Mouse (Mus musculus) myocyte (in vitro differentiated cells): ENCODE data around the gene Smpd4. TPM values are rescaled to one million over a fixed set of nuclear protein-coding genes. Genes with fewer than 3 reads are reported as not detected.

ENCODE experiments used
- H3K27me3 ChIP-seq: one replicate; pipeline ENCODE4 v1.6.1; 2011; ENCODE audit not compliant: control insufficient read depth, insufficient read depth, insufficient read length
- H3K36me3 ChIP-seq: one replicate; pipeline ENCODE4 v1.6.1; 2011; ENCODE audit not compliant: control insufficient read depth, insufficient read depth
- H3K4me2 ChIP-seq: one replicate; pipeline ENCODE4 v1.6.1; 2011; ENCODE audit warnings: low read depth, control low read depth
- H3K4me3 ChIP-seq: one replicate; pipeline ENCODE4 v1.5.1; 2011; ENCODE audit warnings: mild to moderate bottlenecking, control low read depth, moderate library complexity
- H3K79me2 ChIP-seq: one replicate; pipeline ENCODE4 v1.6.1; 2011; ENCODE audit not compliant: control insufficient read depth, insufficient read depth
- H3ac ChIP-seq: one replicate; pipeline ENCODE4 v1.6.1; 2011; ENCODE audit not compliant: control insufficient read depth, insufficient read length
- CEBPB ChIP-seq: IDR thresholded peaks from 2 replicates; pipeline ENCODE4 v1.6.1; 2011; ENCODE audit warnings: mild to moderate bottlenecking, moderate library complexity; ENCODE audit not compliant: poor library complexity, insufficient read depth, severe bottlenecking
- E2F4 ChIP-seq: IDR thresholded peaks from one replicate; pipeline ENCODE4 v1.6.1; 2011; ENCODE audit warnings: mild to moderate bottlenecking, control low read depth, moderate library complexity; ENCODE audit not compliant: insufficient read depth
- MAX ChIP-seq: IDR thresholded peaks from one replicate; pipeline ENCODE4 v1.6.1; 2011; ENCODE audit warnings: low read depth, mild to moderate bottlenecking, control low read depth
- MYOD1 ChIP-seq, 3 experiments: IDR thresholded peaks; one replicate each; pipeline ENCODE4 v1.6.1; 2011; ENCODE audit warnings: control low read depth in 2 of 3, low read depth in 2 of 3, mild to moderate bottlenecking in 2 of 3, moderate library complexity in 1 of 3; ENCODE audit not compliant: insufficient read length in 2 of 3, control insufficient read depth in 1 of 3
- MYOG ChIP-seq, 3 experiments: IDR thresholded peaks; one replicate each; pipeline ENCODE4 v1.6.1; 2011; ENCODE audit warnings: control low read depth in 2 of 3, low read depth in 2 of 3, mild to moderate bottlenecking in 2 of 3; ENCODE audit not compliant: insufficient read length in 2 of 3, control insufficient read depth in 1 of 3, insufficient read depth in 1 of 3
- POLR2A ChIP-seq: IDR thresholded peaks from one replicate; pipeline ENCODE4 v1.6.1; 2011; ENCODE audit warnings: low read depth, mild to moderate bottlenecking, control low read depth, moderate library complexity; ENCODE audit not compliant: insufficient read length
- POLR2AphosphoS2 ChIP-seq: IDR thresholded peaks from one replicate; pipeline ENCODE4 v1.6.1; 2011; ENCODE audit warnings: low read depth, control low read depth; ENCODE audit not compliant: insufficient read length
- REST ChIP-seq: IDR thresholded peaks from one replicate; pipeline ENCODE4 v1.6.1; 2011; ENCODE audit warnings: mild to moderate bottlenecking, control low read depth, moderate library complexity; ENCODE audit not compliant: insufficient read depth, insufficient read length
- SRF ChIP-seq: IDR thresholded peaks from one replicate; pipeline ENCODE4 v1.6.1; 2011; ENCODE audit warnings: low read depth; ENCODE audit not compliant: control insufficient read depth, insufficient read length
- TCF12 ChIP-seq: IDR thresholded peaks from one replicate; pipeline ENCODE4 v1.6.1; 2011; ENCODE audit warnings: mild to moderate bottlenecking, control low read depth; ENCODE audit not compliant: poor library complexity, insufficient read depth, severe bottlenecking
- TCF3 ChIP-seq: IDR thresholded peaks from one replicate; pipeline ENCODE4 v1.6.1; 2011; ENCODE audit warnings: low read depth, control low read depth; ENCODE audit not compliant: insufficient read length
- USF1 ChIP-seq: IDR thresholded peaks from one replicate; pipeline ENCODE4 v1.6.1; 2011; ENCODE audit warnings: low read depth, mild to moderate bottlenecking, control low read depth, moderate library complexity
- polyA plus RNA-seq: library from polyadenylated mRNA; unstranded; fragments of >200 nt; fragmentation: generic; extraction: Trizol; gene quantifications from one replicate; pipeline ENCODE4 v1.2.1, GENCODE M21; 2012; ENCODE audit warnings: missing spikeins

Smpd4 gene
- polyA plus RNA-seq, 1 experiment, result 15.2 TPM

DNA sequence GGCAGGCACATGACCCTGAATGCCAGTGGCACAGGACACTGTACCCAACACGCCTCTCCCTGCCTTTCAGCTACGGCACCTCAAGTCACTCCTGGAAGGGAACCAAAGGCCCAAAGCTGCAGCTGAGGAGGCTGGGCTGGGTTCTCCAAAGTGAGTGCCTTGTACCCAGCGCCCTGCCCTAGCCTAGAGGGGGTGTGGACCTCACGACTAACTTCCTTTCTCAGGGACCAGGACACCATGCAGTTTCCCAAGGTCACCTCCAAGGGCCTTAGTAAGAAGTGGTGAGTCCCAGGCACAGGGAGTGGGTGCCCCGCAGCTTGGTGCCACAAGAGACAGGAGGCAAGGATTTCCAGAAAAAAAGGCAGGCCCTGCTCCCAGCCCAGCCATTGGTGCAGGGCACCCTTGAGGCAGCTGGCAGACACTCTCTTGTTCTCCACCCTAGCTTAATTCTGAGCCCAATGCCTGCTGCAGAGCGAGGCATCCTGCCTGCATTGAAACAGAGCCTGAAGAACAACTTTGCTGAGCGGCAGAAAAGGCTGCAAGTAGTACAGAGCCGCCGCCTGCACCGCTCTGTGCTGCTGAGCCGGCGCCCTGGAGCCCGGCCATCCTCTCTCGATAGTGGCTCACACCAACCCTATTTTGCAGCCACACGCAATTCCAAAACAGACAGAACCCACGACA is 30.9 kb downstream of the Smpd4 start:
- Histone ChIP-seq H3K4me3 (no peak overlapping the region), H3ac (no peak overlapping the region), H3K79me2 (no peaks in the 10 kb centered on the region), H3K4me2 (no peak overlapping the region), H3K27me3 (no peaks in the 10 kb centered on the region), H3K36me3 (no peaks in the 10 kb centered on the region)
- no peak for TF ChIP-seq MYOG (IDR thresholded peaks at IDR 0.05; ENCODE audit: control insufficient read depth in 1 of 3, insufficient read depth in 1 of 3, insufficient read length in 2 of 3, low read depth in 2 of 3)
- no peak for TF ChIP-seq E2F4
- no peak for TF ChIP-seq POLR2A
- TF ChIP-seq CEBPB, result no peak
- no peak for TF ChIP-seq MYOD1 (IDR thresholded peaks at IDR 0.05; ENCODE audit: control insufficient read depth in 1 of 3, insufficient read length in 2 of 3, low read depth in 2 of 3)
- no peak for TF ChIP-seq POLR2AphosphoS2
- TF ChIP-seq SRF, result no peak
- no peak for TF ChIP-seq TCF12
- no peak for TF ChIP-seq TCF3
- TF ChIP-seq REST, result no peak

DNA sequence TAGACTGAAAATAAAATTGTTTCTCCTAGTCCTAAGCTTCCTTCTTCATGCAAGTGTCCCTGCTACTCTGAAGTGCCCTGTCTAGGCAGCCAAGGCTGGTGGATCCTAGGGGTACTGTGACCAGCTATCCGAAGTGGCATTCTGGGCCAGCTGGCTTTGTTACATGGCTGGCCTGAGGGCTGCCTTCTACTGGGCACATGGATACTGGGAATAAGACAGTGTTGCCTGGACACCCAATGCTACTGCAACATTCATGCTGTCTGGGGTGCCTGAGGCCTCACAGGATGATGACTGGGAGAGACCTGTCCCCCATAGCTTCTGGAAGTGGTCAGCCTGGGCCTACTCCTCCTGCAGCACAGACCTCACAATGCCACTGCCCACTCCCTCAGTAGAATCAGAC is 31.6 kb downstream of the Smpd4 start:
- no peaks in the 10 kb centered on the region for H3K27me3 ChIP-seq
- H3K79me2 ChIP-seq, result no peaks in the 10 kb centered on the region
- no peak overlapping the region for H3K4me2 ChIP-seq
- no peak overlapping the region for H3K4me3 ChIP-seq
- H3K36me3 ChIP-seq, result no peaks in the 10 kb centered on the region
- TF ChIP-seq REST (no peak), TCF12 (no peak), MAX (no peak), CEBPB (no peak), TCF3 (no peak), SRF (no peak), MYOD1 (IDR thresholded peaks at IDR 0.05; ENCODE audit: control insufficient read depth in 1 of 3, insufficient read length in 2 of 3, low read depth in 2 of 3) (no peak), MYOG (IDR thresholded peaks at IDR 0.05; ENCODE audit: control insufficient read depth in 1 of 3, insufficient read depth in 1 of 3, insufficient read length in 2 of 3, low read depth in 2 of 3) (no peak), USF1 (no peak), E2F4 (no peak), POLR2AphosphoS2 (no peak), POLR2A (no peak)
- no peak overlapping the region for H3ac ChIP-seq

DNA sequence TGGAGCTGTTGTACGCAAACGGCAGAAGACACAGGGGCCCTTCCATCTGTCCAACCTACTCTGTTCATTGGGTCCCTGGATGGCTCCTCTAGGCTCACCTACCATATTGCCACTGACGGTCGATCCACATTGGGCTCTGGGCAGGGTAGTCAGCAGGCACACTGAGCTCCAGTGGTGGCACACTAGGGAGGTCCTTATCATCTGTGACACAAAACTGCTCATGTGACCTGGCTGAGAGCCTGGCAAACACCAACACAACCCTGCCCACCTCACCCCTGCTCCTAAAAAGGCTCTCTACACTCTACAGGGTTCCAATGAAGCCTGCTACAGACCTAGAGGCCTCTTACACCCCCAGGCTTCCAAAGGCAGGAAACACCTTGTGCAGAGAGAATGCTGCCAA is 33.5 kb downstream of the Smpd4 start:
- H3K4me2 ChIP-seq, result no peak overlapping the region
- H3ac ChIP-seq, result no peak overlapping the region
- no peak for TF ChIP-seq MYOG (IDR thresholded peaks at IDR 0.05; ENCODE audit: control insufficient read depth in 1 of 3, insufficient read depth in 1 of 3, insufficient read length in 2 of 3, low read depth in 2 of 3)
- no peak for TF ChIP-seq MYOD1 (IDR thresholded peaks at IDR 0.05; ENCODE audit: control insufficient read depth in 1 of 3, insufficient read length in 2 of 3, low read depth in 2 of 3)
- no peak for TF ChIP-seq TCF12
- TF ChIP-seq POLR2AphosphoS2, result no peak
- TF ChIP-seq E2F4, result no peak
- no peak for TF ChIP-seq SRF
- no peak for TF ChIP-seq MAX
- TF ChIP-seq TCF3, result no peak
- TF ChIP-seq USF1, result no peak
- TF ChIP-seq REST, result no peak
- no peak for TF ChIP-seq CEBPB
- no peak for TF ChIP-seq POLR2A
- H3K79me2 ChIP-seq, result no peaks in the 10 kb centered on the region
- H3K4me3 ChIP-seq, result no peak overlapping the region
- H3K27me3 ChIP-seq, result no peaks in the 10 kb centered on the region
- no peaks in the 10 kb centered on the region for H3K36me3 ChIP-seq

DNA sequence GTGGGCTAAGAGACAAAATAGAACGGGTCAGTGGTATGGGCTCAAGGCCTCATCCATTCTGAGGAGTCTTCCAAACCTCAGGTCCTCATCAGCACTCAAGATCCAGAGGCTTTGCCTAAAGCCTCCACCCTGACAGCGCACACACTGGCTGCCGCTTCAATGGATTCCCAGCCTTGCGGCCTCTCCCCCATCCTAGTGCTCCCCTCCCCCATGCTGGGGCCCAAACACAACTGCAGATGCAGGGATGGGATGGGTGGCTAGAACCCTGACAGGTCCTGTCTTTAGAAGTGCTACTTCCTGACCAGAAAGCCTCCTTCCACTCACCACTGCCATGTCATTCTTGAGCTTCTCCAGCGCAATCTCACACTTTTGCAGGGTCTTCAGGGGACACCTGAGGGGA is 34.4 kb downstream of the Smpd4 start:
- Histone ChIP-seq H3K36me3 (no peaks in the 10 kb centered on the region), H3K4me2 (no peak overlapping the region), H3K79me2 (no peaks in the 10 kb centered on the region), H3ac (no peak overlapping the region), H3K27me3 (no peaks in the 10 kb centered on the region), H3K4me3 (no peak overlapping the region)
- TF ChIP-seq USF1 (no peak), TCF12 (no peak), CEBPB (no peak), MYOD1 (IDR thresholded peaks at IDR 0.05; ENCODE audit: control insufficient read depth in 1 of 3, insufficient read length in 2 of 3, low read depth in 2 of 3) (no peak), MYOG (IDR thresholded peaks at IDR 0.05; ENCODE audit: control insufficient read depth in 1 of 3, insufficient read depth in 1 of 3, insufficient read length in 2 of 3, low read depth in 2 of 3) (no peak), REST (no peak), MAX (no peak), SRF (no peak), E2F4 (no peak), TCF3 (no peak), POLR2AphosphoS2 (no peak), POLR2A (no peak)
